Mouse (Mus musculus): ENCODE data around the gene Ube4b. TPM values are rescaled to one million over a fixed set of nuclear protein-coding genes. Genes with fewer than 3 reads are reported as not detected.

Ube4b gene
- polyA plus RNA-seq, 1 experiment from 2014 or later: 54.5 TPM

DNA sequence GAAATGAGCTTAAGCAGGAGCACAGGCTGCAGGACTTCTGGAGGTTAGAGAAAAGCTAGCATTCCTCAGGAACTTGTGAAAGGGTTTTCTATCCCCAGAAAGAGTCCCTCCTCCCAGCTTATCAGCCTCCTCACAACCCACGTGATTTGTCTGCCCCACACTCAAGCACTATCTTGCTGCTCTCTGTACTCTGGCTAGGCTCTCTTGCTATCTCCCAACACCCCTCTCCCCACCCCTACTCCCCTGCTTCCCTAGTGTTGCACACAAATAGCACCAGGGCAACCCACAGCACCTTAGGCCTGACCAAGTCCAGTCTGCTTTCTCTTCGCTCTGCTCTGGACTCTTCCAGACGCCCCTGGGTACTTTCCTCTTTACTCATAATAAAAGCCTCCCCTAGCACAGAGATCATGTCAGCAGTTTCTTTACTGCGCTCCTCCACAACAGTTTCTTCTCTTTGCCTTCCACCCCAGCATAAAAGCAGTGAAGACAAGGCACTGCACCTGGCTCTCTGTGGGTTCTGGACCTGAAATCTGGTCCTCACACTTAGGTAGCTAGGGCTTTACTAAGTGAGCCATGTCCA, 27.1 kb downstream of the Ube4b start:
- no peaks in the 10 kb centered on the region for H3K27me3 ChIP-seq (ENCODE audit: control insufficient read depth, insufficient read depth, low read length)
- H3K4me3 ChIP-seq (ENCODE audit: low read depth, low read length): no peak overlapping the region
- 70% methylated on average over 4 of the region's 4 CpGs for WGBS

GRCm38 (mm10) chr4:149398181-149398735, 28.3 kb downstream of the Ube4b start:
- Histone ChIP-seq H3K9ac (replicated peaks; ENCODE audit: low read length) (no peak overlapping the region), H3K27me3 (ENCODE audit: control insufficient read depth, insufficient read depth, low read length) (no peaks in the 10 kb centered on the region), H3K4me3 (ENCODE audit: low read depth, low read length) (no peak overlapping the region), H3K36me3 (replicated peaks; ENCODE audit: control insufficient read depth, insufficient read depth, low read depth, low read length) (no peaks in the 10 kb centered on the region), H3K4me1 (ENCODE audit: control insufficient read depth, insufficient read depth, low read length) (no peaks in the 10 kb centered on the region), H3K9me3 (replicated peaks; ENCODE audit: control insufficient read depth, low read length) (no peaks in the 10 kb centered on the region), H3K27ac (replicated peaks; ENCODE audit: low read depth, low read length) (no peak overlapping the region), H3K4me2 (ENCODE audit: low read depth, low read length) (no peak overlapping the region)
- DNase-seq (ENCODE audit: low spot score) (no peak), ATAC-seq (replicated peaks; ENCODE audit: insufficient number of reproducible peaks, low FRiP score, low TSS enrichment, low read depth) (no peak)
- 94% methylated on average over 9 of the region's 9 CpGs for WGBS

More for the DNA sequence above, 27.1 kb downstream of the Ube4b start:
- H3K9me3 ChIP-seq (replicated peaks; ENCODE audit: control insufficient read depth, low read length): no peaks in the 10 kb centered on the region
- H3K36me3 ChIP-seq (replicated peaks; ENCODE audit: control insufficient read depth, insufficient read depth, low read depth, low read length): no peaks in the 10 kb centered on the region
- H3K9ac ChIP-seq (replicated peaks; ENCODE audit: low read length): no peak overlapping the region
- DNase-seq (ENCODE audit: low spot score) (no peak), ATAC-seq (replicated peaks; ENCODE audit: insufficient number of reproducible peaks, low FRiP score, low TSS enrichment, low read depth) (no peak)
- peaks cover 6% of the 10 kb centered on the region for H3K4me1 ChIP-seq (ENCODE audit: control insufficient read depth, insufficient read depth, low read length)
- H3K4me2 ChIP-seq (ENCODE audit: low read depth, low read length): no peak overlapping the region
- no peak overlapping the region for H3K27ac ChIP-seq (replicated peaks; ENCODE audit: low read depth, low read length)

- H3K27ac ChIP-seq (replicated peaks; ENCODE audit: low read depth, low read length): no peak overlapping the region
- H3K9me3 ChIP-seq (replicated peaks; ENCODE audit: control insufficient read depth, low read length): no peaks in the 10 kb centered on the region
- H3K4me2 ChIP-seq (ENCODE audit: low read depth, low read length): no peak overlapping the region
- H3K4me1 ChIP-seq (ENCODE audit: control insufficient read depth, insufficient read depth, low read length): no peaks in the 10 kb centered on the region
- no peaks in the 10 kb centered on the region for H3K27me3 ChIP-seq (ENCODE audit: control insufficient read depth, insufficient read depth, low read length)
- ATAC-seq (replicated peaks; ENCODE audit: insufficient number of reproducible peaks, low FRiP score, low TSS enrichment, low read depth): 0 out of 2 replicates have a peak, but pooled peaks have one; percentile 63
- 63% methylated on average over 21 of the region's 21 CpGs for WGBS
- DNase-seq (ENCODE audit: low spot score): no peak
- no peak overlapping the region for H3K9ac ChIP-seq (replicated peaks; ENCODE audit: low read length)
- H3K36me3 ChIP-seq (replicated peaks; ENCODE audit: control insufficient read depth, insufficient read depth, low read depth, low read length): no peaks in the 10 kb centered on the region
- H3K4me3 ChIP-seq (ENCODE audit: low read depth, low read length): no peak overlapping the region
Measured at GRCm38 (mm10) chr4:149396433-149397306, 29.9 kb downstream of the Ube4b start.

DNA sequence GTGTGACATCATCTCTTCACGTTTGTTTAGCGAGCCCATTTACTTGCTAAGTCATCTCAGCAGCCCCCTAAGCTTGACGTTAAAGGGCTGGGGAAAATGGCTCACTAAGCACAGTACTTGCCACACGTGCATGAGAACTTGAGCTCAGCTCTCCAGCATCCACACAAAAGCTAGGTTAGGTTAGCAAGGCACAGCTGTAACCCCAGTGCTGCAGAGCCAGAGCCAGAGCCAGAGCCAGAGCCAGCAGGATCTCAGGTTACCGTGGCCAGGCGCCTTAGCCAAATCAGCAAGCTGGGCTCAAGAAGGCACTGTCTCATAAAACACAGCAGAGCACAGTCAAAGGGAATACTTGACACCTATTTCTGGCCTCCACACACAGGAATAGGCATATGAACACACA, 31.0 kb downstream of the Ube4b start:
- no peak overlapping the region for H3K4me3 ChIP-seq (ENCODE audit: low read depth, low read length)
- no peaks in the 10 kb centered on the region for H3K4me1 ChIP-seq (ENCODE audit: control insufficient read depth, insufficient read depth, low read length)
- H3K9me3 ChIP-seq (replicated peaks; ENCODE audit: control insufficient read depth, low read length): no peaks in the 10 kb centered on the region
- H3K27me3 ChIP-seq (ENCODE audit: control insufficient read depth, insufficient read depth, low read length): no peaks in the 10 kb centered on the region
- WGBS: 68% methylated on average over 6 of the region's 6 CpGs
- H3K9ac ChIP-seq (replicated peaks; ENCODE audit: low read length): no peak overlapping the region
- no peak overlapping the region for H3K27ac ChIP-seq (replicated peaks; ENCODE audit: low read depth, low read length)
- DNase-seq (ENCODE audit: low spot score): peak; percentile 39
- 0 out of 2 replicates have a peak, but pooled peaks have one; percentile 32 for ATAC-seq (replicated peaks; ENCODE audit: insufficient number of reproducible peaks, low FRiP score, low TSS enrichment, low read depth)
- H3K36me3 ChIP-seq (replicated peaks; ENCODE audit: control insufficient read depth, insufficient read depth, low read depth, low read length): no peaks in the 10 kb centered on the region
- H3K4me2 ChIP-seq (ENCODE audit: low read depth, low read length): no peak overlapping the region

DNA sequence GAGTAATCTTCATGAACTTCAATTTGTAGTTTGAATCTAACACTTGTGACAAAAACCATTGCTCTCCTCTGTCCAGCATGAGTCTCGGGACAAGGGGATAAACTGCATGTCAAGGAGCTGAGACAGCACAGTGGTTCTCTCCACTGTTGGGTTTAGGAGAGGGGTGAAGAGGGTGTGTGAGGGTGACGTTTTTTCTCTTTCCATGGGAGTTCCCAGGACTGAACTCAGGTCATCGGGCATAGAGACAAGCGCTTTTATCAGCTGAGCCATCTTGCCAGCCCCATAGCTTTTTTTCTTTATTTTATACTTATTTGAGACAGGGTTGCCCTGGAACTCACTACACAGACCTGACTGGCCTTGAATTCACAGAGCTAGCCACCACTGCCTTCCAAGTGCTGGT, 32.3 kb downstream of the Ube4b start:
- no peak overlapping the region for H3K9ac ChIP-seq (replicated peaks; ENCODE audit: low read length)
- H3K9me3 ChIP-seq (replicated peaks; ENCODE audit: control insufficient read depth, low read length): no peaks in the 10 kb centered on the region
- H3K4me1 ChIP-seq (ENCODE audit: control insufficient read depth, insufficient read depth, low read length): no peaks in the 10 kb centered on the region
- H3K4me2 ChIP-seq (ENCODE audit: low read depth, low read length): no peak overlapping the region
- 86% methylated on average over 4 of the region's 4 CpGs for WGBS
- H3K36me3 ChIP-seq (replicated peaks; ENCODE audit: control insufficient read depth, insufficient read depth, low read depth, low read length): no peaks in the 10 kb centered on the region
- H3K27me3 ChIP-seq (ENCODE audit: control insufficient read depth, insufficient read depth, low read length): no peaks in the 10 kb centered on the region
- no peak for DNase-seq (ENCODE audit: low spot score)
- H3K4me3 ChIP-seq (ENCODE audit: low read depth, low read length): no peak overlapping the region
- no peak for ATAC-seq (replicated peaks; ENCODE audit: insufficient number of reproducible peaks, low FRiP score, low TSS enrichment, low read depth)
- H3K27ac ChIP-seq (replicated peaks; ENCODE audit: low read depth, low read length): no peak overlapping the region

DNA sequence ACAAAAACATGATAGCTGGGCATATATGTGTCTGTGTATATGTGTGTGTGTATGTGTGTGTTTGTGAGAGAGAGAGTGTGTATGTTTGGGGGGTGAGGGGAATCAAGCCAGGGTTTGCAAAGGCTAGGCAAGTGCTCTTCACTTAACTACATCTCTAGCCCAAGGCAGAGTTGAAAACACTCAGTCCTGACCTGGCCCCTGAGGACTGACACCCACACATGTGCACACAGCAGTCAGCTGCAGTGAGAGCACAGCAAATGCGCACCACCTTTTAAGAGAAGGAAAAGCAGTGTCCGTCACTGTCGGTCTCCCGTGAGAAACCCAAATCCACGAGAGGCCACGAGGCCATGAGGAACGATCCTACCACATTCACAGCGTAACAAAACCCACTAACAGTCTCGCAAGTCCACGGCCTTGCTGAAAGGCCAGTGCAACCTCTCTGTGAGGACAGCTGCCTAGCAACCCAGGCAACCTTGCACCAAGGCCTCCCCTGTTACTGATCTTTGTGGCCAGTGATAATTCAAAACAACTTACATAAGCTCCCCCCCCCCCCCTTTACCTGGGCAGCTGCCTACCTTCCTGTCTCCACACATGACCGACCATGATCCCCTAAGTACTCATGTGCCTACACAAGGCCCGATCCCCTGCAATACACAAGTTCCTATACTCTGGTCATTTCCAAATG, 33.1 kb downstream of the Ube4b start:
- no peaks in the 10 kb centered on the region for H3K9me3 ChIP-seq (replicated peaks; ENCODE audit: control insufficient read depth, low read length)
- no peak overlapping the region for H3K4me3 ChIP-seq (ENCODE audit: low read depth, low read length)
- 88% methylated on average over 12 of the region's 12 CpGs for WGBS
- H3K27ac ChIP-seq (replicated peaks; ENCODE audit: low read depth, low read length): no peak overlapping the region
- ATAC-seq (replicated peaks; ENCODE audit: insufficient number of reproducible peaks, low FRiP score, low TSS enrichment, low read depth) (no peak), DNase-seq (ENCODE audit: low spot score) (no peak)
- no peaks in the 10 kb centered on the region for H3K36me3 ChIP-seq (replicated peaks; ENCODE audit: control insufficient read depth, insufficient read depth, low read depth, low read length)
- no peaks in the 10 kb centered on the region for H3K4me1 ChIP-seq (ENCODE audit: control insufficient read depth, insufficient read depth, low read length)
- no peaks in the 10 kb centered on the region for H3K27me3 ChIP-seq (ENCODE audit: control insufficient read depth, insufficient read depth, low read length)
- no peak overlapping the region for H3K4me2 ChIP-seq (ENCODE audit: low read depth, low read length)
- no peak overlapping the region for H3K9ac ChIP-seq (replicated peaks; ENCODE audit: low read length)

DNA sequence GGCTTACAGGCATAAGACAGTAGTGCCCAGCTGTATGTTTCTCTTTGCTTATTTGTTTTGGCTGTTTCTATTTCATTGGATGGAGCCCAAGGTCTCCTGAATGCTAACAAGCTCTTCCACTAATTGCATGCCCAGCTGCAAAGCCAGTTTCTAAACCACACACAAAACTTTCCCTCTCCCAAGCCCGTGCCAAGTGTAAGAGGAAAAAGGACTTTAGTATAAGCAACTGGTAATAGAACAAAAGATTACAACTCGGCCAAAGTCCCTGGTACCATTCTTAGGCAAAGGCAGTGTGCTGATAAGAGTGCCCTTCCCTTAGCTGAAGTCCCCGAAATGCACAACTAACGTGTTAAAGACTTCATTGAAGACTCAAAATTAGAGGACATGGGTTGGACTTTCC, 34.2 kb downstream of the Ube4b start:
- DNase-seq (ENCODE audit: low spot score) (no peak), ATAC-seq (replicated peaks; ENCODE audit: insufficient number of reproducible peaks, low FRiP score, low TSS enrichment, low read depth) (no peak)
- 93% methylated on average over 4 of the region's 4 CpGs for WGBS
- Histone ChIP-seq H3K9me3 (replicated peaks; ENCODE audit: control insufficient read depth, low read length) (no peaks in the 10 kb centered on the region), H3K36me3 (replicated peaks; ENCODE audit: control insufficient read depth, insufficient read depth, low read depth, low read length) (no peaks in the 10 kb centered on the region), H3K27ac (replicated peaks; ENCODE audit: low read depth, low read length) (no peak overlapping the region), H3K4me3 (ENCODE audit: low read depth, low read length) (no peak overlapping the region), H3K4me1 (ENCODE audit: control insufficient read depth, insufficient read depth, low read length) (no peaks in the 10 kb centered on the region), H3K27me3 (ENCODE audit: control insufficient read depth, insufficient read depth, low read length) (no peaks in the 10 kb centered on the region), H3K4me2 (ENCODE audit: low read depth, low read length) (no peak overlapping the region), H3K9ac (replicated peaks; ENCODE audit: low read length) (no peak overlapping the region)
